Mouse (Mus musculus) CH12.LX (cell line): ENCODE results near the gene Nxnl2. TPM values are rescaled to one million over a fixed set of nuclear protein-coding genes. Genes with fewer than 3 reads are reported as not detected.
A peak's percentile ranks its signal among the peaks of the same experiment; 100 is the strongest.

Experiments used
- DNase-seq: peaks from one replicate; pipeline ENCODE4 v3.0.0-alpha.2; 2013; ENCODE audit errors: extremely low read depth
- H3K27ac ChIP-seq: 2 replicates; pipeline ENCODE4 v1.5.1; 2012; ENCODE audit warnings: low read depth, mild to moderate bottlenecking, control low read depth, moderate library complexity; ENCODE audit not compliant: insufficient read depth
- H3K27me3 ChIP-seq: replicated peaks from 2 replicates; pipeline ENCODE3; 2012; ENCODE audit warnings: inconsistent platforms
- H3K36me3 ChIP-seq, 2 experiments: replicated peaks in 1 of 2; 2 replicates each; pipeline versions ENCODE3 to v1.6.1; 2012; ENCODE audit warnings: inconsistent platforms in 1 of 2, low read length in 1 of 2, mild to moderate bottlenecking in 1 of 2, mixed read lengths in 1 of 2, moderate library complexity in 1 of 2; ENCODE audit not compliant: control insufficient read depth in 1 of 2, insufficient read depth in 1 of 2
- H3K4me1 ChIP-seq, 2 experiments: 2 replicates each; pipeline ENCODE4 v1.6.1; 2012; ENCODE audit warnings: inconsistent platforms in 1 of 2, moderate library complexity in 1 of 2; ENCODE audit not compliant: insufficient read depth in 2 of 2, control insufficient read depth in 1 of 2
- H3K4me2 ChIP-seq: 2 replicates; pipeline ENCODE4 v1.6.1; 2012; ENCODE audit warnings: low read depth, mild to moderate bottlenecking, control low read depth; ENCODE audit not compliant: poor library complexity, insufficient read depth, severe bottlenecking
- H3K4me3 ChIP-seq, 3 experiments: fragments of 150-350 bp in 1 of 3; sonication (generic) in 1 of 3; replicated peaks in 1 of 3; 2 replicates each; pipeline versions ENCODE3 to v1.5.1; 2011 to 2012; ENCODE audit warnings: low read depth in 2 of 3, low read length in 2 of 3, mild to moderate bottlenecking in 2 of 3, moderate library complexity in 2 of 3, control low read depth in 1 of 3, improper control_type of control experiment in 1 of 3, inconsistent platforms in 1 of 3, mixed read lengths in 1 of 3; ENCODE audit not compliant: poor library complexity in 1 of 3
- H3K79me2 ChIP-seq: replicated peaks from 2 replicates; pipeline ENCODE4 v1.6.1; 2012; ENCODE audit warnings: mild to moderate bottlenecking, moderate library complexity; ENCODE audit not compliant: control insufficient read depth, poor library complexity, insufficient read depth, severe bottlenecking; ENCODE audit errors: extremely low read depth
- H3K9ac ChIP-seq: 2 replicates; pipeline ENCODE4 v1.6.1; 2012; ENCODE audit warnings: low read depth, mild to moderate bottlenecking, control low read depth, moderate library complexity; ENCODE audit not compliant: insufficient read depth
- H3K9me3 ChIP-seq: replicated peaks from 2 replicates; pipeline ENCODE3; 2012; ENCODE audit warnings: low read length, inconsistent platforms, mixed read lengths
- BHLHE40 ChIP-seq: IDR thresholded peaks from 2 replicates; pipeline ENCODE4 v1.6.1; 2011; ENCODE audit warnings: mild to moderate bottlenecking, low read depth, low read length, improper control_type of control experiment
- CHD1 ChIP-seq: IDR thresholded peaks from 2 replicates; pipeline ENCODE4 v1.6.1; 2012; ENCODE audit warnings: low read depth, low read length, improper control_type of control experiment, inconsistent platforms
- CHD2 ChIP-seq: IDR thresholded peaks from 2 replicates; pipeline ENCODE4 v1.6.1; 2011; ENCODE audit warnings: low read length, improper control_type of control experiment
- CTCF ChIP-seq, 2 experiments: IDR thresholded peaks in 1 of 2; conservative IDR thresholded peaks in 1 of 2; 2 replicates each; pipeline ENCODE4 v1.5.1; 2011 to 2012; ENCODE audit warnings: low read depth in 2 of 2, low read length in 2 of 2, improper control_type of control experiment in 1 of 2, inconsistent platforms in 1 of 2, mild to moderate bottlenecking in 1 of 2, moderate library complexity in 1 of 2
- E2F4 ChIP-seq: IDR thresholded peaks from 2 replicates; pipeline ENCODE4 v1.6.1; 2011; ENCODE audit warnings: low read depth, low read length, improper control_type of control experiment; ENCODE audit not compliant: insufficient replicate concordance
- ELF1 ChIP-seq: IDR thresholded peaks from 2 replicates; pipeline ENCODE4 v1.6.1; 2014; ENCODE audit warnings: low read depth, mild to moderate bottlenecking, inconsistent platforms, low read length, improper control_type of control experiment
- GABPA ChIP-seq: IDR thresholded peaks from 2 replicates; pipeline ENCODE4 v1.6.1; 2012; ENCODE audit warnings: low read depth, low read length, improper control_type of control experiment, inconsistent platforms; ENCODE audit not compliant: insufficient replicate concordance
- HCFC1 ChIP-seq: IDR thresholded peaks from 2 replicates; pipeline ENCODE4 v1.6.1; 2012; ENCODE audit warnings: low read depth, mild to moderate bottlenecking, inconsistent platforms, low read length, improper control_type of control experiment
- IRF4 ChIP-seq: IDR thresholded peaks from 2 replicates; pipeline ENCODE4 v1.6.1; 2014; ENCODE audit warnings: low read depth, mild to moderate bottlenecking, inconsistent platforms, low read length, improper control_type of control experiment
- MAFK ChIP-seq: IDR thresholded peaks from 2 replicates; pipeline ENCODE4 v1.6.1; 2011; ENCODE audit warnings: low read length, improper control_type of control experiment; ENCODE audit not compliant: insufficient replicate concordance
- MAX ChIP-seq: IDR thresholded peaks from 2 replicates; pipeline ENCODE4 v1.6.1; 2011; ENCODE audit warnings: low read length, improper control_type of control experiment
- MAZ ChIP-seq: IDR thresholded peaks from 2 replicates; pipeline ENCODE4 v1.6.1; 2012; ENCODE audit warnings: low read depth, mild to moderate bottlenecking, inconsistent platforms, low read length, improper control_type of control experiment, moderate library complexity
- MYC ChIP-seq: IDR thresholded peaks from 2 replicates; pipeline ENCODE4 v1.6.1; 2011; ENCODE audit warnings: low read depth, mild to moderate bottlenecking, improper control_type of control experiment, low read length
- NELFE ChIP-seq: IDR thresholded peaks from 2 replicates; pipeline ENCODE4 v1.6.1; 2011; ENCODE audit warnings: low read depth, low read length, improper control_type of control experiment
- POLR2A ChIP-seq: IDR thresholded peaks from 2 replicates; pipeline ENCODE4 v1.6.1; 2011; ENCODE audit warnings: low read depth, mild to moderate bottlenecking, improper control_type of control experiment, low read length
- RAD21 ChIP-seq: IDR thresholded peaks from 2 replicates; pipeline ENCODE4 v1.6.1; 2011; ENCODE audit warnings: low read depth, mild to moderate bottlenecking, low read length, improper control_type of control experiment, moderate library complexity
- SIN3A ChIP-seq: IDR thresholded peaks from 2 replicates; pipeline ENCODE4 v1.6.1; 2012; ENCODE audit warnings: low read length, improper control_type of control experiment, inconsistent platforms
- SMC3 ChIP-seq: IDR thresholded peaks from 2 replicates; pipeline ENCODE4 v1.6.1; 2011; ENCODE audit warnings: low read depth, low read length, improper control_type of control experiment
- TBP ChIP-seq: conservative IDR thresholded peaks from 2 replicates; pipeline ENCODE4 v1.6.1; 2011; ENCODE audit warnings: low read depth, low read length, improper control_type of control experiment
- TCF12 ChIP-seq: IDR thresholded peaks from 2 replicates; pipeline ENCODE4 v1.6.1; 2014; ENCODE audit warnings: low read depth, mild to moderate bottlenecking, inconsistent platforms, low read length, improper control_type of control experiment
- USF1 ChIP-seq: IDR thresholded peaks from 2 replicates; pipeline ENCODE4 v1.6.1; 2014; ENCODE audit warnings: low read depth, mild to moderate bottlenecking, inconsistent platforms, low read length, improper control_type of control experiment
- ZC3H11A ChIP-seq: IDR thresholded peaks from 2 replicates; pipeline ENCODE4 v1.6.1; 2012; ENCODE audit warnings: low read depth, mild to moderate bottlenecking, inconsistent platforms, low read length, improper control_type of control experiment
- ZKSCAN1 ChIP-seq: IDR thresholded peaks from 2 replicates; pipeline ENCODE4 v1.6.1; 2012; ENCODE audit warnings: low read depth, inconsistent platforms, low read length, improper control_type of control experiment, borderline replicate concordance
- ZMIZ1 ChIP-seq: IDR thresholded peaks from 2 replicates; pipeline ENCODE4 v1.6.1; 2012; ENCODE audit warnings: low read depth, mild to moderate bottlenecking, inconsistent platforms, low read length, improper control_type of control experiment
- ZNF384 ChIP-seq: IDR thresholded peaks from 2 replicates; pipeline ENCODE4 v1.6.1; 2012; ENCODE audit warnings: low read depth, low read length, improper control_type of control experiment, inconsistent platforms
- dilution Hi-C: fragments of 300-500 bp; cut with MboI; formaldehyde crosslinking; loops from 2 replicates; pipeline ENCODE4 v1.14.3; 2020; ENCODE audit warnings: low sequenced_read_pairs; ENCODE audit not compliant: extremely low pct_unique_long_range_greater_than_20kb, extremely low pct_ligation_motif_present
- in situ Hi-C: fragments of 300-500 bp; cut with MboI; formaldehyde crosslinking; loops from 3 replicates; pipeline ENCODE4 v1.14.3; 2019; ENCODE audit warnings: low sequenced_read_pairs, low pct_ligation_motif_present, low pct_unique_long_range_greater_than_20kb, mixed read lengths
- polyA plus RNA-seq: library from polyadenylated mRNA; unstranded; fragments of >175 nt; gene quantifications from 2 replicates; pipeline ENCODE4 v1.2.1, GENCODE M21; 2012; ENCODE audit warnings: low read depth; ENCODE audit not compliant: insufficient read length
- total RNA-seq, 2 experiments: library from RNA; depleted of rRNA; stranded (reverse); fragments of 300-350 nt in 1 of 2; fragments of >200 nt in 1 of 2; gene quantifications; 2 replicates each; pipeline ENCODE4 v1.2.3; 2012 to 2014

The Nxnl2 gene
- total and polyA plus RNA-seq, 3 experiments = 0.21 TPM; not detected in 2

- Histone ChIP-seq H3K4me2 (no peak overlapping the region), H3K4me3 (no peak overlapping the region), H3K79me2 (no peaks in the 10 kb centered on the region), H3K36me3 (no peaks in the 10 kb centered on the region), H3K4me1 (no peaks in the 10 kb centered on the region), H3K9ac (no peak overlapping the region), H3K27ac (no peak overlapping the region), H3K9me3 (peaks cover 2% of the 10 kb centered on the region), H3K27me3 (no peaks in the 10 kb centered on the region)
- in situ Hi-C loops (loop anchor here (5.0 to 25.0 kb wide), 3 partner anchors 218 to 427 kb away; no protein-coding TSS in a partner anchor), dilution Hi-C loops (no loop called here)
- TF ChIP-seq NELFE (no peak), ZKSCAN1 (no peak), ELF1 (no peak), TCF12 (no peak), ZC3H11A (no peak)
- no peak for DNase-seq
Observed at GRCm38 (mm10) chr13:51184896-51185295, 14.1 kb downstream of the Nxnl2 start.

DNA sequence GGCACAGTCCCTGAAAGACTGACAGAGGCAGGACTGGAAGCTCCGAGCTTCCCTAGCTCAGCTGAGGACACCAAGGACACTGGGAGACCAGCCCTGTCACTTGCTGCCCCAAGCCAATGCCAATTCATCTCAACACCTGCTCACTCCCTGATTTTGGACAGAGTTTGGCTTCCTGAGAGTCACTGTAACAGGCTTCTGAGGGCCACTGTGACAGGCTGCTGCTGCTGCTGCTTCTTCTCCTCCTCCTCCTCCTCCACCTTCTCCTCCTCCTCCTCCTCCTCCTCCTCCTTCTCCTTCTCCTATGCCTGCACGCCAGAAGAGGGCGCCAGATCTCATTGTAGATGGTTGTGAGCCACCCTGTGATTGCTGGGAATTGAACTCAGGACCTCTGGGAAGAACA, 19.5 kb downstream of the Nxnl2 start:
- no peak overlapping the region for H3K9ac ChIP-seq
- H3K79me2 ChIP-seq = no peaks in the 10 kb centered on the region
- no peak for DNase-seq
- TF ChIP-seq MYC = no peak
- no peak overlapping the region for H3K4me2 ChIP-seq
- dilution Hi-C loops (no loop called here), in situ Hi-C loops (loop anchor here (25.0 kb wide), 1 partner anchor 422 kb away; no protein-coding TSS in a partner anchor)
- peaks cover 2 to 14% of the 10 kb centered on the region in 2 experiments; a peak in 3 of 4 replicates for H3K4me1 ChIP-seq
- no peak overlapping the region for H3K27ac ChIP-seq
- H3K27me3 ChIP-seq = no peaks in the 10 kb centered on the region
- H3K9me3 ChIP-seq = peaks cover 4% of the 10 kb centered on the region
- no peaks in the 10 kb centered on the region for H3K36me3 ChIP-seq
- no peak overlapping the region for H3K4me3 ChIP-seq

DNA sequence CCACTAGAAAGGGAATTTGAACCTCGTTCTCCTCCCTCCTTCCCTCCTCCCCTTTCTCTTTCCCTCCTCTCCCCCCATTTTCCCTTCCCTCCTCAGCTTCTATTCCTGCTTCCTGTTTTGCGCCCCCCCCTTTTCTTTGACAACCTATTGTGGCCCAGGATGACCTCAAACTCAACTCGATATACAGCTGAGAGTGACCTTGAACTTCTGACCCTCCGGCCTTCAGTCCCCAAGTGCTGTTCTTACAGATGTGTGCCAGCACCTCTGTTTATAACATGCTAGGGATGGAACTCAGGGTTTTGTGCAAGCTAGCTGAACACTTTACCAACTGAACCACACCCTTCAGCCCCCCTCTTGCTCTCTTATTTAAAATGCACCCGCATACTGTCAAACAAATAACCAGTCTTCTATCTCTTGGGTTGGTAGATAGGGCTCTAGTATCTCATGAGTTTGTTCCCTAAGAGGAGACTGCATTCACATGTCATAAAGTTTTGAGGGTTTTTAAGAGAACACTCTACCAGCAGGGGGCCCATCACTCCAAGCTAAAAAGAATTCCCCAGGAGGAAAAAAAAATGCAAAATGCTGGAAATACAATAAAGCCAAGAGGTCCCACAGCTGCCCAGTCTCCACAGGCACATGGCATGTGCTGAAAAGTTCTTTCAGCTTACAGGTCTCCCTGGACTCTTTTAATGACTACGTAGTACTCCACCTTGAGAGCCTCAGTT, 20.8 kb downstream of the Nxnl2 start:
- H3K4me2 ChIP-seq = no peak overlapping the region
- H3K79me2 ChIP-seq = no peaks in the 10 kb centered on the region
- peaks cover 2 to 14% of the 10 kb centered on the region in 2 experiments; a peak in 3 of 4 replicates for H3K4me1 ChIP-seq
- no peak overlapping the region for H3K9ac ChIP-seq
- H3K36me3 ChIP-seq = no peaks in the 10 kb centered on the region
- dilution Hi-C loops = no loop called here
- in situ Hi-C loops = loop anchor here (25.0 kb wide), 1 partner anchor 421 kb away; no protein-coding TSS in a partner anchor
- H3K4me3 ChIP-seq = no peak overlapping the region
- peak; percentile 52 for DNase-seq
- H3K27me3 ChIP-seq = no peaks in the 10 kb centered on the region
- no peak overlapping the region for H3K27ac ChIP-seq
- peaks cover 4% of the 10 kb centered on the region for H3K9me3 ChIP-seq
- TF ChIP-seq POLR2A (no peak), MAX (peak; percentile 36; the same call in 1 of the 2 replicates), ELF1 (no peak), SMC3 (peak; percentile 94), MAFK (no peak), TCF12 (no peak), ZNF384 (peak; percentile 94), RAD21 (peak; percentile 84), SIN3A (no peak), MAZ (no peak), BHLHE40 (peak; percentile 23; the same call in 1 of the 2 replicates), CTCF (conservative IDR thresholded peaks at IDR 0.05 in 1 of 2, IDR thresholded peaks at IDR 0.05 in 1 of 2; ENCODE audit: low read depth in 2 of 2, low read length in 2 of 2) (peak in 1 of 2 experiments; percentile 85; a peak in 2 of 4 replicates), CHD1 (no peak), E2F4 (no peak), MYC (no peak), NELFE (no peak), HCFC1 (no peak), CHD2 (no peak), GABPA (no peak), ZC3H11A (peak; percentile 94), TBP (no peak), USF1 (no peak), IRF4 (no peak), ZMIZ1 (no peak)
